Mouse (Mus musculus) heart, embryonic 14.5 days (tissue): Measurements from ENCODE around the gene Gm10577. TPM values are rescaled to one million over a fixed set of nuclear protein-coding genes. Genes with fewer than 3 reads are reported as not detected.

Source experiments
- ATAC-seq: fragments of 200-750 bp; cut with Nextera tagmentation; 2 replicates; pipeline ENCODE4 v1.8.0; 2017; ENCODE audit warnings: low read depth, moderate TSS enrichment; ENCODE audit not compliant: insufficient number of reproducible peaks, insufficient read depth, low FRiP score
- H3K27ac ChIP-seq, 2 experiments: fragments of 200-500 bp in 1 of 2; fragments of 300-500 bp in 1 of 2; sonication (generic) in 1 of 2; replicated peaks in 1 of 2; 2 replicates each; pipeline ENCODE4 v1.5.1; 2012 to 2014; ENCODE audit warnings: low read depth in 2 of 2, low read length in 2 of 2, control low read depth in 1 of 2, mild to moderate bottlenecking in 1 of 2, mixed read lengths in 1 of 2; ENCODE audit not compliant: control insufficient read depth in 1 of 2, insufficient read depth in 1 of 2
- H3K27me3 ChIP-seq: fragments of 300-500 bp; sonication (generic); 2 replicates; pipeline ENCODE4 v1.6.1; 2014; ENCODE audit warnings: mild to moderate bottlenecking, low read length, control low read depth; ENCODE audit not compliant: control insufficient read depth, insufficient read depth
- H3K36me3 ChIP-seq: fragments of 300-500 bp; sonication (generic); 2 replicates; pipeline ENCODE4 v1.6.1; 2014; ENCODE audit warnings: mild to moderate bottlenecking, control low read depth, low read length, mixed read lengths; ENCODE audit not compliant: control insufficient read depth, insufficient read depth
- H3K4me1 ChIP-seq, 2 experiments: fragments of 200-500 bp in 1 of 2; fragments of 300-500 bp in 1 of 2; sonication (generic) in 1 of 2; 2 replicates each; pipeline ENCODE4 v1.6.1; 2012 to 2014; ENCODE audit warnings: low read length in 2 of 2, control low read depth in 1 of 2, mixed read lengths in 1 of 2; ENCODE audit not compliant: control insufficient read depth in 2 of 2, insufficient read depth in 2 of 2
- H3K4me2 ChIP-seq: fragments of 300-500 bp; sonication (generic); 2 replicates; pipeline ENCODE4 v1.6.1; 2014; ENCODE audit warnings: mild to moderate bottlenecking, low read length
- H3K4me3 ChIP-seq, 2 experiments: fragments of 200-500 bp in 1 of 2; fragments of 300-500 bp in 1 of 2; sonication (generic) in 1 of 2; 2 replicates each; pipeline ENCODE4 v1.5.1; 2012 to 2014; ENCODE audit warnings: low read length in 2 of 2, mild to moderate bottlenecking in 2 of 2, control low read depth in 1 of 2, low read depth in 1 of 2, moderate library complexity in 1 of 2; ENCODE audit not compliant: control insufficient read depth in 1 of 2, insufficient read depth in 1 of 2
- H3K9ac ChIP-seq: fragments of 300-500 bp; sonication (generic); 2 replicates; pipeline ENCODE4 v1.6.1; 2014; ENCODE audit warnings: mild to moderate bottlenecking, low read length
- H3K9me3 ChIP-seq: fragments of 300-500 bp; sonication (generic); 2 replicates; pipeline ENCODE4 v1.6.1; 2016; ENCODE audit warnings: low read length, control low read depth; ENCODE audit not compliant: control insufficient read depth
- WGBS: fragments of 180-500 bp; shearing (Covaris S2); extraction: QIAGEN DNeasy Blood & Tissue Kit; methylation state at CpG from one replicate; pipeline ENCODE4 v1.1.7; 2014; 5-methylcytosine and 5-hydroxymethylcytosine counted together
- polyA plus RNA-seq: library from polyadenylated mRNA; unstranded; fragments of >200 nt; fragmentation: Nextera tagmentation; extraction: Ambion mirVana; gene quantifications from 2 replicates; pipeline ENCODE4 v1.2.1, GENCODE M21; 2014

Gm10577 gene
- polyA plus RNA-seq, 1 experiment from 2014 or later = not detected

- 91% methylated on average over 14 of the region's 14 CpGs for WGBS
- no peak overlapping the region for H3K4me3 ChIP-seq
- no peaks in the 10 kb centered on the region for H3K4me1 ChIP-seq
- H3K9me3 ChIP-seq = no peaks in the 10 kb centered on the region
- H3K4me2 ChIP-seq = no peak overlapping the region
- H3K27ac ChIP-seq = no peak overlapping the region
- H3K27me3 ChIP-seq = no peaks in the 10 kb centered on the region
- no peak overlapping the region for H3K9ac ChIP-seq
- ATAC-seq = no peak
- H3K36me3 ChIP-seq = peaks cover 48% of the 10 kb centered on the region
These were observed 46.0 kb downstream of the Gm10577 start for GRCm38 (mm10) chr4:100974455-100975035.

GRCm38 (mm10) chr4:100973641-100974454 is 46.6 kb downstream of the Gm10577 start:
- H3K36me3 ChIP-seq = peaks cover 50% of the 10 kb centered on the region

More at GRCm38 (mm10) chr4:100973641-100974454, 46.6 kb downstream of the Gm10577 start:
- Histone ChIP-seq H3K4me3 (no peak overlapping the region), H3K4me1 (no peaks in the 10 kb centered on the region), H3K9me3 (no peaks in the 10 kb centered on the region), H3K9ac (no peak overlapping the region), H3K4me2 (no peak overlapping the region), H3K27ac (no peak overlapping the region), H3K27me3 (no peaks in the 10 kb centered on the region)
- 86% methylated on average over 16 of the region's 16 CpGs for WGBS
- no peak for ATAC-seq

Other genes with a start within 250 kb of the Gm10577 start
- 9.2 and 12.3 TPM in 2 replicates for gene Cachd1, start 244.0 kb downstream of the Gm10577 start, polyA plus RNA-seq
- 4.4 and 5.6 TPM in 2 replicates for gene Raver2, start 48.3 kb upstream of the Gm10577 start, polyA plus RNA-seq
- gene Jak1, start 244.6 kb upstream of the Gm10577 start, polyA plus RNA-seq = 67.1 and 69.7 TPM in 2 replicates